Mouse (Mus musculus): ENCODE data around the gene Sumf1.

GRCm38 (mm10) chr6:108110336-108110735 lies 75.0 kb downstream of the Sumf1 start:
- TF ChIP-seq CTCF (IDR thresholded peaks at IDR 0.05; ENCODE audit: control insufficient read depth, insufficient read depth, low read length) (no peak), POLR2A (IDR thresholded peaks at IDR 0.05; ENCODE audit: borderline replicate concordance, control insufficient read depth, low read depth, low read length) (no peak)

All from bone marrow, adult 2 months (tissue).